Mouse (Mus musculus) urinary bladder, postnatal 36 days (tissue): ENCODE measurements at regions not wholly inside any gene's neighbourhood (a gene's known extent, or its start where the extent isn't known, plus 50 kb on each side); places are given as distances from the start of the nearest gene placed in this dataset.

Source experiments
- DNase-seq, 2 experiments: peaks; one replicate each; pipeline ENCODE4 v3.0.0; 2022; ENCODE audit warnings: low spot score in 2 of 2, mixed read lengths in 1 of 2

GRCm38 (mm10) chr17:10079853-10080650, 239.6 kb downstream of the Qk start:
- DNase-seq: no peak

GRCm38 (mm10) chr17:10078536-10079319, 240.9 kb downstream of the Qk start:
- no peak for DNase-seq

- no peak for DNase-seq
Measured at GRCm38 (mm10) chr17:10073301-10073700, 246.4 kb downstream of the Qk start.

GRCm38 (mm10) chr17:10069251-10069650, 250.4 kb downstream of the Qk start:
- no peak for DNase-seq

GRCm38 (mm10) chr17:10065131-10065530, 254.5 kb downstream of the Qk start:
- no peak for DNase-seq

GRCm38 (mm10) chr17:10062546-10063100, 257.0 kb downstream of the Qk start:
- DNase-seq: no peak

GRCm38 (mm10) chr17:10057736-10058135, 261.9 kb downstream of the Qk start:
- DNase-seq: no peak

GRCm38 (mm10) chr17:10056096-10056495, 263.6 kb downstream of the Qk start:
- no peak for DNase-seq

- DNase-seq: peak in 1 of 2 experiments; percentile 12
Measured at GRCm38 (mm10) chr17:10054375-10054774, 265.3 kb downstream of the Qk start.

- no peak for DNase-seq
Measured at GRCm38 (mm10) chr17:10044336-10044735, 275.3 kb downstream of the Qk start.

- DNase-seq: no peak
Measured at GRCm38 (mm10) chr17:10042042-10042652, 277.5 kb downstream of the Qk start.

GRCm38 (mm10) chr17:10040951-10041359, 278.7 kb downstream of the Qk start:
- DNase-seq: no peak

GRCm38 (mm10) chr17:10040375-10040774, 279.3 kb downstream of the Qk start:
- DNase-seq: no peak

GRCm38 (mm10) chr17:10037799-10038445, 281.7 kb downstream of the Qk start:
- no peak for DNase-seq

GRCm38 (mm10) chr17:10033510-10033909, 286.1 kb downstream of the Qk start:
- DNase-seq: no peak

- no peak for DNase-seq
Measured at GRCm38 (mm10) chr17:10031033-10031432, 288.6 kb downstream of the Qk start.

- no peak for DNase-seq
Measured at GRCm38 (mm10) chr17:10026770-10027169, 292.9 kb downstream of the Qk start.

- DNase-seq: no peak
Measured at GRCm38 (mm10) chr17:10025212-10025611, 294.4 kb downstream of the Qk start.

GRCm38 (mm10) chr17:10024323-10024722, 295.3 kb downstream of the Qk start:
- DNase-seq: no peak

GRCm38 (mm10) chr17:10012161-10012560, 307.5 kb downstream of the Qk start:
- no peak for DNase-seq

GRCm38 (mm10) chr17:10011728-10012127, 307.9 kb downstream of the Qk start:
- DNase-seq: no peak
